Mouse (Mus musculus) kidney, adult 2 months (tissue): ENCODE measurements around the gene Zfp764.

Source experiments
- CTCF ChIP-seq: fragments of 200-500 bp; conservative IDR thresholded peaks from 2 replicates; pipeline ENCODE4 v1.5.1; 2011; ENCODE audit warnings: low read depth, mild to moderate bottlenecking, control low read depth, low read length, moderate library complexity, mixed read lengths; ENCODE audit not compliant: insufficient read depth, insufficient read length
- POLR2A ChIP-seq: fragments of 200-500 bp; IDR thresholded peaks from one replicate; pipeline ENCODE4 v1.6.1; 2011; ENCODE audit warnings: low read depth, low read length, control low read depth

DNA sequence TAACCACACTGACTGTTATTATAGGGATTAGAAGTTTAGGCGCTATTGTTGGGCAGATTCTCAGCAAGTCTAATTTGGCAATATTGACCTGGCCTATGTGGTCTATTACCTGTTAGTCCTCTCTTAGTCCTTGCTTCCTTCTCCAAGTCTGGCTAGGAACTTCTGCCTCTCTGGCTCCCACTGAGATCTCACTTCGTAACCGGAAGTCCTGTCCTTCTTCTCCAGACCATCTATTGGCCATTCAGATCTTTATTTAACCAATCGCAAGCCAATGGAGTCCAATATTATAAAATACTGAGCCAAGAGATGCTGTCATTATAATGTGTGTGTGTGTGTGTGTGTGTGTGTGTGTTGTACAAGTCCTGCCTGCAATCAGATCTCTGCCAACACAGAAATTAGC, 42.5 kb downstream of the Zfp764 start:
- TF ChIP-seq CTCF = no peak
- TF ChIP-seq POLR2A = no peak
